Mouse (Mus musculus) gastrocnemius, adult 2 months (tissue): ENCODE data around the gene Map4. TPM values are rescaled to one million over a fixed set of nuclear protein-coding genes. Genes with fewer than 3 reads are reported as not detected.
"Not testable (repeated sequence)": the region's sequence is repeated elsewhere in the genome, so short reads cannot be mapped to it uniquely, and the experiment has no call there.

Experiments
- DNase-seq: peaks from one replicate; pipeline ENCODE4 v3.0.0; 2022
- H3K27ac ChIP-seq: fragments of 200-600 bp; 2 replicates; pipeline ENCODE4 v1.8.1; 2022; ENCODE audit warnings: mild to moderate bottlenecking
- H3K4me3 ChIP-seq: fragments of 200-600 bp; 2 replicates; pipeline ENCODE4 v1.8.1; 2022; ENCODE audit warnings: mild to moderate bottlenecking, moderate library complexity
- CTCF ChIP-seq: fragments of 200-600 bp; IDR thresholded peaks from 2 replicates; pipeline ENCODE4 v1.8.1; 2022; ENCODE audit warnings: antibody characterized with exemption, mild to moderate bottlenecking, moderate library complexity
- intact Hi-C: fragments of 180-260 bp; cut with DNase I; formaldehyde crosslinking; loops from one replicate; pipeline ENCODE4 v1.15.1; 2025
- total RNA-seq, 2 experiments: library from RNA; stranded (reverse); gene quantifications; 2 replicates each; pipeline ENCODE4 v1.2.3; 2021

Gene Map4
- total RNA-seq, 2 experiments from 2014 or later = 484 to 501 TPM

- Histone ChIP-seq H3K27ac (peak overlapping the region; percentile 46; the same call in 1 of the 2 replicates), H3K4me3 (no peak overlapping the region)
- intact Hi-C loops = no loop called here
- no peak for DNase-seq
- no peak for TF ChIP-seq CTCF
Measured at GRCm38 (mm10) chr9:110060761-110061160, 129.5 kb downstream of the Map4 start.

GRCm38 (mm10) chr9:110062405-110062804 is 131.1 kb downstream of the Map4 start:
- no peak overlapping the region for H3K4me3 ChIP-seq
- TF ChIP-seq CTCF = no peak
- H3K27ac ChIP-seq = peak overlapping the region; percentile 9; the same call in 1 of the 2 replicates
- intact Hi-C loops = no loop called here
- DNase-seq = no peak

GRCm38 (mm10) chr9:110062861-110063260 is 131.6 kb downstream of the Map4 start:
- no peak for TF ChIP-seq CTCF
- intact Hi-C loops = no loop called here
- Histone ChIP-seq H3K4me3 (no peak overlapping the region), H3K27ac (peak overlapping the region; percentile 72; the same call in 1 of the 2 replicates)
- no peak for DNase-seq

- intact Hi-C loops = no loop called here
- peak overlapping the region; percentile 72 for H3K27ac ChIP-seq
- H3K4me3 ChIP-seq = no peak overlapping the region
- no peak for DNase-seq
- TF ChIP-seq CTCF = no peak
Measured at GRCm38 (mm10) chr9:110064641-110065040, 133.4 kb downstream of the Map4 start.

GRCm38 (mm10) chr9:110068745-110069144 is 137.5 kb downstream of the Map4 start:
- no peak for TF ChIP-seq CTCF
- no peak for DNase-seq
- Histone ChIP-seq H3K4me3 (no peak overlapping the region), H3K27ac (peak overlapping the region; percentile 72; the same call in 1 of the 2 replicates)
- intact Hi-C loops = no loop called here

GRCm38 (mm10) chr9:110070358-110070757 is 139.1 kb downstream of the Map4 start:
- TF ChIP-seq CTCF = no peak
- H3K27ac ChIP-seq = peak overlapping the region; percentile 69
- no peak overlapping the region for H3K4me3 ChIP-seq
- intact Hi-C loops = no loop called here
- peak; percentile 81 for DNase-seq

GRCm38 (mm10) chr9:110071011-110071410 is 139.8 kb downstream of the Map4 start:
- intact Hi-C loops = no loop called here
- no peak for DNase-seq
- H3K4me3 ChIP-seq = no peak overlapping the region
- peak overlapping the region; percentile 69; the same call in 1 of the 2 replicates for H3K27ac ChIP-seq
- TF ChIP-seq CTCF = no peak

GRCm38 (mm10) chr9:110071843-110072242 is 140.6 kb downstream of the Map4 start:
- peak overlapping the region; percentile 69; the same call in 1 of the 2 replicates for H3K27ac ChIP-seq
- peak; percentile 86 for TF ChIP-seq CTCF
- peak; percentile 75 for DNase-seq
- no peak overlapping the region for H3K4me3 ChIP-seq
- intact Hi-C loops = loop anchor here (1.0 kb wide), 2 partner anchors 87 to 178 kb away; no protein-coding TSS in a partner anchor

- intact Hi-C loops, H3K27ac ChIP-seq, DNase-seq, H3K4me3 ChIP-seq: not testable (repeated sequence)
Measured at GRCm38 (mm10) chr9:110076468-110076867, 145.2 kb downstream of the Map4 start.

GRCm38 (mm10) chr9:110081066-110081465 is 149.8 kb downstream of the Map4 start:
- H3K27ac ChIP-seq = peak overlapping the region; percentile 4; the same call in 1 of the 2 replicates
- H3K4me3 ChIP-seq = no peak overlapping the region
- no peak for DNase-seq
- TF ChIP-seq CTCF = no peak
- intact Hi-C loops = no loop called here

GRCm38 (mm10) chr9:110084201-110084964 is 153.1 kb downstream of the Map4 start:
- Histone ChIP-seq H3K4me3 (peak overlapping the region; percentile 14; the same call in 1 of the 2 replicates), H3K27ac (peak overlapping the region; percentile 79)
- intact Hi-C loops = no loop called here
- TF ChIP-seq CTCF = no peak
- DNase-seq = peak; percentile 75

GRCm38 (mm10) chr9:110085693-110086092 is 154.4 kb downstream of the Map4 start:
- TF ChIP-seq CTCF = no peak
- DNase-seq = no peak
- H3K27ac ChIP-seq = peak overlapping the region; percentile 79; the same call in 1 of the 2 replicates
- H3K4me3 ChIP-seq = no peak overlapping the region
- intact Hi-C loops = no loop called here

- no peak overlapping the region for H3K27ac ChIP-seq
- no peak for DNase-seq
- H3K4me3 ChIP-seq = no peak overlapping the region
- TF ChIP-seq CTCF = peak; percentile 29; the same call in 1 of the 2 replicates
- intact Hi-C loops = no loop called here
Measured at GRCm38 (mm10) chr9:110093303-110093702, 162.0 kb downstream of the Map4 start.

- Histone ChIP-seq H3K4me3 (no peak overlapping the region), H3K27ac (no peak overlapping the region)
- intact Hi-C loops = no loop called here
- peak; percentile 2; the same call in 1 of the 2 replicates for TF ChIP-seq CTCF
- no peak for DNase-seq
Measured at GRCm38 (mm10) chr9:110094761-110095160, 163.5 kb downstream of the Map4 start.
